Mouse (Mus musculus) left cerebral cortex, postnatal 36 days (tissue): Measurements from ENCODE around the gene Smok3b. TPM values are rescaled to one million over a fixed set of nuclear protein-coding genes. Genes with fewer than 3 reads are reported as not detected.

ENCODE experiments used
- DNase-seq, 2 experiments: peaks; one replicate each; pipeline ENCODE4 v3.0.0; 2021 to 2022; ENCODE audit warnings: low spot score in 2 of 2, mixed read lengths in 1 of 2
- intact Hi-C: fragments of 180-260 bp; cut with DNase I; formaldehyde crosslinking; loops from one replicate; pipeline ENCODE4 v1.15.1; 2025
- total RNA-seq, 2 experiments: library from RNA; stranded (reverse); gene quantifications; 2 replicates each; pipeline ENCODE4 v1.2.3; 2021

Gene Smok3b
- total RNA-seq, 2 experiments from 2014 or later: not detected

- intact Hi-C loops: loop anchor here (1.0 to 2.0 kb wide), 2 partner anchors 33 to 71 kb away; partner anchors contain the start of genes Zfp113 and Zscan21
- DNase-seq: no peak
These were observed 62.7 kb downstream of the Smok3b start for GRCm38 (mm10) chr5:138083936-138084335.

GRCm38 (mm10) chr5:138084507-138084906 lies 63.3 kb downstream of the Smok3b start:
- no peak for DNase-seq
- intact Hi-C loops: loop anchor here (1.0 to 2.0 kb wide), 2 partner anchors 32 to 71 kb away; partner anchors contain the start of genes Zfp113 and Zscan21

- DNase-seq: peak; percentile 70 to 81
- intact Hi-C loops: loop anchor here (1.0 to 2.0 kb wide), 2 partner anchors 32 to 70 kb away; partner anchors contain the start of genes Zfp113 and Zscan21
These were observed 63.8 kb downstream of the Smok3b start, which contains the start of gene Zkscan1 for GRCm38 (mm10) chr5:138084996-138085395. Gene Zkscan1 (plus strand): TSS chr5:138085084.

- peak; percentile 14 to 23 for DNase-seq
- intact Hi-C loops: loop anchor here (2.0 kb wide), 1 partner anchor 31 kb away; the partner anchor contains the start of gene Zscan21
These were observed 64.2 kb downstream of the Smok3b start for GRCm38 (mm10) chr5:138085421-138085911.

GRCm38 (mm10) chr5:138086842-138087241 lies 65.6 kb downstream of the Smok3b start:
- DNase-seq: no peak
- intact Hi-C loops: no loop called here

- DNase-seq: no peak
- intact Hi-C loops: no loop called here
These were observed 67.1 kb downstream of the Smok3b start for GRCm38 (mm10) chr5:138088366-138088765.

GRCm38 (mm10) chr5:138089108-138089551 lies 67.9 kb downstream of the Smok3b start:
- intact Hi-C loops: no loop called here
- DNase-seq: no peak

- DNase-seq: no peak
- intact Hi-C loops: no loop called here
These were observed 69.0 kb downstream of the Smok3b start for GRCm38 (mm10) chr5:138090271-138090670.

- DNase-seq: no peak
- intact Hi-C loops: no loop called here
These were observed 69.5 kb downstream of the Smok3b start for GRCm38 (mm10) chr5:138090737-138091136.

GRCm38 (mm10) chr5:138092771-138093170 lies 71.5 kb downstream of the Smok3b start:
- intact Hi-C loops: no loop called here
- no peak for DNase-seq

GRCm38 (mm10) chr5:138094474-138094873 lies 73.2 kb downstream of the Smok3b start:
- intact Hi-C loops: no loop called here
- DNase-seq: no peak

Other genes starting within 250 kb of the Smok3b start
- gene Ppp1r35, start 242.6 kb upstream of the Smok3b start, total RNA-seq: 10 to 100 TPM; 23.5 to 28.6 TPM
- gene Mepce, start 233.8 kb upstream of the Smok3b start, total RNA-seq: 10 to 100 TPM; 33.5 to 42.8 TPM
- 1 to 10 TPM; 4.6 to 7.2 TPM for gene Zcwpw1, start 233.6 kb upstream of the Smok3b start, total RNA-seq
- under 1 TPM in 1 of 2 experiments, not detected in 1; 0.20 TPM for gene Pilra, start 185.1 kb upstream of the Smok3b start, total RNA-seq
- gene Pilrb1, start 163.3 kb upstream of the Smok3b start, total RNA-seq: not detected
- not detected for gene Pilrb2, start 149.6 kb upstream of the Smok3b start, total RNA-seq
- under 1 TPM; 0.25 TPM for gene Cyp3a13, start 99.8 kb upstream of the Smok3b start, total RNA-seq
- 10 to 100 TPM; 21.0 to 23.4 TPM for gene Gjc3, start 58.3 kb upstream of the Smok3b start, total RNA-seq
- gene Azgp1, start 39.9 kb upstream of the Smok3b start, total RNA-seq: not detected
- not detected for gene Smok3a, start 168 bp upstream of the Smok3b start, total RNA-seq
- not detected for gene Smok3c, start 31.8 kb downstream of the Smok3b start, total RNA-seq
- gene Zkscan1, start 63.7 kb downstream of the Smok3b start, total RNA-seq: 10 to 100 TPM; 39.9 to 40.2 TPM
- 10 to 100 TPM; 16.1 to 16.4 TPM for gene Zscan21, start 95.5 kb downstream of the Smok3b start, total RNA-seq
- gene Zfp113, start 134.3 kb downstream of the Smok3b start, total RNA-seq: 10 to 100 TPM; 12.3 to 16.2 TPM
- gene Cops6, start 139.6 kb downstream of the Smok3b start, total RNA-seq: 100 to 1,000 TPM; 122 to 137 TPM
- 10 to 100 TPM; 20.1 to 26.6 TPM for gene Ap4m1, start 150.6 kb downstream of the Smok3b start, total RNA-seq
- gene Mcm7, start 151.0 kb downstream of the Smok3b start, total RNA-seq: 10 to 100 TPM; 14.3 to 15.3 TPM
- gene Taf6, start 166.0 kb downstream of the Smok3b start, total RNA-seq: 10 to 100 TPM; 36.1 to 41.1 TPM
- 10 to 100 TPM; 14.5 to 18.0 TPM for gene Cnpy4, start 166.1 kb downstream of the Smok3b start, total RNA-seq
- gene Mblac1, start 172.9 kb downstream of the Smok3b start, total RNA-seq: 10 to 100 TPM in 1 of 2 experiments, 1 to 10 TPM in 1; 8.7 to 11.6 TPM
- not detected for gene Nxpe5, start 204.5 kb downstream of the Smok3b start, total RNA-seq
- 10 to 100 TPM; 53.4 to 54.3 TPM for gene Lamtor4, start 234.1 kb downstream of the Smok3b start, total RNA-seq
- 10 to 100 TPM; 59.2 to 68.2 TPM for gene BC037034, start 242.6 kb downstream of the Smok3b start, total RNA-seq